Mouse (Mus musculus) skeletal muscle tissue, postnatal 0 days (tissue): ENCODE measurements around the gene Trrap. TPM values are rescaled to one million over a fixed set of nuclear protein-coding genes. Genes with fewer than 3 reads are reported as not detected.

Experiments used
- microRNA-seq, 2 experiments: library from miRNA; unstranded; fragments of <30 nt; microRNA quantifications; one replicate each; pipeline ENCODE4; 2016
- polyA plus RNA-seq: library from polyadenylated mRNA; unstranded; fragments of >200 nt; fragmentation: Nextera tagmentation; extraction: Ambion mirVana; gene quantifications from 2 replicates; pipeline ENCODE4 v1.2.1, GENCODE M21; 2015

Gene Trrap
- 25.1 and 29.2 TPM in 2 replicates for polyA plus RNA-seq

GRCm38 (mm10) chr5:144767106-144767798 is at the start of gene Trrap:
Gene Trrap, plus strand, starts transcription at chr5:144767732.

GRCm38 (mm10) chr5:144761161-144761868 is 6.2 kb upstream of the Trrap start, which contains the start of gene Tmem130:
Gene Tmem130, minus strand, starts transcription at chr5:144761818.

Small RNAs within 50 kb of the gene (microRNA-seq; reads per million reads assigned to microRNA genes)
- gene Mir7039 = 0.30 to 0.64 reads per million in 2 experiments

Other genes starting within 250 kb of the Trrap start
- 0.09 and 0.16 TPM in 2 replicates for gene Nptx2, start 221.8 kb upstream of the Trrap start, polyA plus RNA-seq
- gene Tmem130, start 5.9 kb upstream of the Trrap start, polyA plus RNA-seq = 0.08 and 0.18 TPM in 2 replicates
- gene Smurf1, start 198.1 kb downstream of the Trrap start, polyA plus RNA-seq = 6.9 and 7.4 TPM in 2 replicates